Mouse (Mus musculus) frontal cortex, postnatal 10 days (tissue): ENCODE results near the gene Kntc1.

Experiments used
- DNase-seq, 2 experiments: peaks; one replicate each; pipeline ENCODE4 v3.0.0; 2022; ENCODE audit warnings: low spot score in 2 of 2, mixed read lengths in 1 of 2

Kntc1 gene

DNA sequence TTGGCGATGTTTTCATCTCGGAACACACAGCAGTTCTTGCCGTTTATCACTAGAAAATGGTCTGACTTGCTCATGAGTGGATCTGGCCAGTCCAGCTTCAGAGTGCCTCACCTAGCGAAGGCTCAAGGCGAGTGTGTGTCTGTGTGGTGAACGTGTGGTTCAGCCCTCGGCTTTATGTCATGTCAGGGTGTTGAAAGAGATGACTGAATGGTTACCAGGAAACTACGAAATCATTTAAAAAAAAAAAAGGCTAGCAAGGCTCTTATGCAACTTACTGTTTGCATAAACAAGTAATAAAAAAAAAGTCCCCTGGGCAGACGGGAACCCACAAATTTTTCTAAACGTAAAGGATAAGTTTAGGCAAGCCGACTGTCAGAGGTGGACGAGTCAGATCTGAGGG is 115.8 kb downstream of the Kntc1 start, which contains the start of gene Hcar2:
Gene Hcar2, minus strand, starts transcription at position 135 of the 400 bp plus-strand sequence.
- DNase-seq: no peak

DNA sequence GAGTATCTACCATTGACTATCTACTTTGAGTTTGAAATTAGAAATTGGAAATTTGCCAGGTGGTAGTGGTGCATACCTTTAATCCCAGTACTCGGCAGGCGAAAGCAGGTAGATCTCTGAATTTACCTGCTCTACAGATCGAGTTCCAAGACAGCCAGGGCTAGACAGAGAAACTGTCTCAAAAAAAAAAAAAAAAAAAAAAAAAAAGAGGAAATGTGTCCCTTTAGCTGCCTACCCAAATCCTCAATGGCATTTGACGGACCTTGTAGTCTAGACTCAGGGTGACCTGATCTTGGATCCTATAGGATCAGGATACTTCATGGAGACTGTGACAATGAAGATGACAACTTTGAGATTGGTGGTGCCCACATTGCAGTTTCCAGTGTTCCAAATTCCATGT is 116.9 kb downstream of the Kntc1 start:
- no peak for DNase-seq

DNA sequence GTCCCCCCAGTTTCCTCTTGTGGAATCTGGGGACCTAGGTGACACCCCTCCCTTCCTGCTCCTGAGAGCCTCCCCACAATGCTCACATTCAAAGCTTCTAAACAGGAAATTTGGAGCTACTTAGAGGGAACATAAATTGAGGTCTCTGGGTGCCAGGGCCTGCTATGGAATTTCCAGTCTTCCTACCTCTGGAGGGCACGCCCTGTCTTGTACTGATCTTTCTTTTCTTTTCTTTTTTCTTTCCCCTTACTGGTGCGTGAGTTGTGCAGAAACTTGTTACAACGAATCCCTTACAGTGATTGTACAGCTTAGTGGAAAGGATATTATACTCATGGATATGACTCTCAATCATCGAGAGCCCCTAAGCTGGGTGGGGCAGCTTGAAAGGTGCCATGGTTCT is 120.1 kb downstream of the Kntc1 start:
- DNase-seq: no peak
